Mouse (Mus musculus): Measurements from ENCODE around the gene Akr1a1. TPM values are rescaled to one million over a fixed set of nuclear protein-coding genes. Genes with fewer than 3 reads are reported as not detected.
A peak's percentile ranks its signal among the peaks of the same experiment; 100 is the strongest.

The Akr1a1 gene
- polyA plus RNA-seq, 1 experiment from 2014 or later = 966 TPM

DNA sequence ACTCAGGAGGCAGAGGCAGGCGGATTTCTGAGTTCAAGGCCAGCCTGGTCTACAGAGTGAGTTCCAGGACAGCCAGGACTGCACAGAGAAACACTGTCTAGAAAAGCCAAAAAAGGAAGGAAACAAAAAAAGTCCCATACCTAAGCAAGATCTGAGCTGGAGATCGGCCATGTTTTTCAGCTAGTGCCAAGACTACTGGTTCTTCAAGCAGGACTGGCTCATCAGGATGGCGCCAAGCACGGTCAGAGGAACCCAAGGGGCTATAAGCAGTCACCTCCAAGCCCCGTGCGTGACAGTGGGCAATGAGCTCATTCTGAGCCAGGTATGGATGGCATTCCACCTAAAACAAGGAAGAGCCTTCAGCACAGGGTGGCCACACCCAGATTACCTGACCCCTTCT, 12.7 kb downstream of the Akr1a1 start:
- no peak for ATAC-seq (replicated peaks; ENCODE audit: low FRiP score, low read depth)

DNA sequence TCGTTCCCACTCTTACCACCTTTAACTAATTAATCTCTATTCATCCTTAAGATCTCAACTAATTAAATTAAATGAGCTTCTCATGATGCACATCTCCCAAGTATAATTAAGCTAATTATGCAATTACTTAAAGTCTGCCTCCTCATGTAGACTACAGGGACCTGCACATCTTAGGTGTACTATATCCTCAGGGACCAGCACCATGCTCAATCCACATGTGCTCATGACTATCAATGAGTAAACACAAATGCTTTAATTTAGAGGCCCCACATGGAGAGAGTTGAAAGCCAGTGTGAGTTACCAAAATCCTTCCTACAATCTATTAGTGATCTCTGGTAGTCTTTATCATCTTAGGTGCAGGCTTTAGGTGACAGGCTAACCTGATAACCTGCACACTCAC, 16.3 kb downstream of the Akr1a1 start:
- Histone ChIP-seq H3K27me3 (ENCODE audit: insufficient read depth, low read length) (no peaks in the 10 kb centered on the region), H3K4me2 (ENCODE audit: low read length) (no peak overlapping the region), H3K36me3 (ENCODE audit: insufficient read depth, low read length) (peaks cover 41% of the 10 kb centered on the region), H3K27ac (no peak overlapping the region), H3K4me3 (replicated peaks; ENCODE audit: low read depth, low read length) (no peak overlapping the region), H3K4me1 (replicated peaks; ENCODE audit: insufficient read depth, low read length) (no peaks in the 10 kb centered on the region), H3K9ac (ENCODE audit: low read depth, low read length) (no peak overlapping the region), H3K9me3 (replicated peaks; ENCODE audit: low read length) (no peaks in the 10 kb centered on the region)
- 90% methylated on average over 1 of the region's 1 CpGs for WGBS
- no peak for DNase-seq (ENCODE audit: low spot score)
- ATAC-seq (replicated peaks; ENCODE audit: low FRiP score, low read depth) = no peak
- no peak for TF ChIP-seq CTCF (IDR thresholded peaks at IDR 0.05; ENCODE audit: low read depth)

More for the DNA sequence above, 12.7 kb downstream of the Akr1a1 start:
- no peak for DNase-seq (ENCODE audit: low spot score)
- no peak overlapping the region for H3K4me3 ChIP-seq (replicated peaks; ENCODE audit: low read depth, low read length)
- no peaks in the 10 kb centered on the region for H3K9me3 ChIP-seq (replicated peaks; ENCODE audit: low read length)
- H3K27ac ChIP-seq = no peak overlapping the region
- H3K4me2 ChIP-seq (ENCODE audit: low read length) = no peak overlapping the region
- peaks cover 66% of the 10 kb centered on the region for H3K36me3 ChIP-seq (ENCODE audit: insufficient read depth, low read length)
- H3K4me1 ChIP-seq (replicated peaks; ENCODE audit: insufficient read depth, low read length) = no peaks in the 10 kb centered on the region
- WGBS = 92% methylated on average over 6 of the region's 6 CpGs
- H3K27me3 ChIP-seq (ENCODE audit: insufficient read depth, low read length) = no peaks in the 10 kb centered on the region
- TF ChIP-seq CTCF (IDR thresholded peaks at IDR 0.05; ENCODE audit: low read depth) = no peak
- no peak overlapping the region for H3K9ac ChIP-seq (ENCODE audit: low read depth, low read length)

DNA sequence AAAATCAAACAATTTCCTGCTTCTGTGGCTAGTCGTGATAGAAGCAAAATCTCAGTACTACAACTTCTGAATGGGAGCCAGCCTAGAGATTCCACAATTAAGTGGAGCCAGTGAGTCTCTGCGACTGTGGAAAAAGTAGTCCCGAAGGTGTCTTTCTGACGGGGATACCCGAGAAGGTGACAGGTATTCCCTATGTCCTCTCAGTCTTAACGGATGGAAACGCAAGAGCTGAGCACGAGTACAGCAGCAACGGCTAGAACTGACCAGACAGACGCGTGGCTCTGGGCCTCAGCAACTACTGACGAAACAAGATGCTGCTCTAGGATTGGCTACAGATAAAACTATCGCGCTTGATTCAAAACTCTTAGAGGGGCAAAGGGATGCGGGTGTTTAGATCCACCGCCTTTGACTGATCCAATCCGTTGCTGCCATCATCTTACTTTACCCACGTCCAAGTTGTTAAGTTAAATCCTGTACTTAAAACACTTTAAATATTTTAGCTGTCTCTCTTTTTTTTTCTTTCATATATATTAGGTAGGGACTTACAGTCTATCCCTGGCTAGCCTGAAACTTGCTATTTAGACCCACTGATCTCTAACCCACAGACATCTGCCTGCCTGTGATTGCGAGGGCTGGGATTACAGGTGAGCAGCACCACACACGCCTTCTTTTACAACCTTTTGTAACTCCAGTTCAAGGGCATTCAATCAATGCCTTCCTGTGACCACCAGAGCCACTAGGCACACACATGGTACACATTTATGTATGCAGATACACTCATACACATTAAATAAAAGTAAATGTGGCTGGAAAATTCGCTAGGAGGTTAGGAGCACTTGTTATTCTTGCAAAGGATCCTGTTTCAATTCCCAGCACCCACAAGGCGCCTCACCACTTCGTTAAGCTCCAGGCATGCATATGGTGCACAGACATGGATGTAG, 23.5 kb downstream of the Akr1a1 start, which contains the start of gene Nasp:
Gene Nasp, minus strand, starts transcription at position 220 of the 941 bp plus-strand sequence.
- H3K27ac ChIP-seq = peak within 1 kb of the TSS; percentile 96
- 6% methylated on average over 23 of the region's 23 CpGs for WGBS
- peak; percentile 89 for ATAC-seq (replicated peaks; ENCODE audit: low FRiP score, low read depth)
- DNase-seq (ENCODE audit: low spot score) = peak; percentile 97
- TF ChIP-seq CTCF (IDR thresholded peaks at IDR 0.05; ENCODE audit: low read depth) = no peak
- no peaks in the 10 kb centered on the region for H3K36me3 ChIP-seq (ENCODE audit: insufficient read depth, low read length)
- H3K4me2 ChIP-seq (ENCODE audit: low read length) = peak within 1 kb of the TSS; percentile 67
- H3K9ac ChIP-seq (ENCODE audit: low read depth, low read length) = peak within 1 kb of the TSS; percentile 91
- no peaks in the 10 kb centered on the region for H3K9me3 ChIP-seq (replicated peaks; ENCODE audit: low read length)
- no peaks in the 10 kb centered on the region for H3K27me3 ChIP-seq (ENCODE audit: insufficient read depth, low read length)
- H3K4me1 ChIP-seq (replicated peaks; ENCODE audit: insufficient read depth, low read length) = 0 out of 2 replicates have a peak, but pooled peaks cover 5% of the 10 kb centered on the region
- peak within 1 kb of the TSS; percentile 99 for H3K4me3 ChIP-seq (replicated peaks; ENCODE audit: low read depth, low read length)

DNA sequence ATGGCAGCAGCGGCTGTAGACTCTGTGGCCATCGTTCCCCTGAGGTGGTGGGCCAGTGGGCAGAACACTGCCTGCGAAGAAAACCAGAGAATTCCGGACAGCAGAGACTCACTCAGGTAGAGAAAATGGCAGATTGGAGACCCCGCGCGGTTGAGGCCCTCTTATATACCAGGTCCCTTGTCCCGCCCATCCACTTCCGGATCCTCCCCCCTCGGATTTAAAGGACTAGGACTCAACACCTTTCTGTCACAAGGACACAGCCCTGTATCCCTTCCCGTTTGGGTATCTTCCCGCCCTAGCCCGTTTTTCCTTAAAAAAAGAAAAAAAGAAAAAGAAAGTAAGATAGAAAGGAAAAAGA, 24.1 kb downstream of the Akr1a1 start:
- Histone ChIP-seq H3K9ac (ENCODE audit: low read depth, low read length) (peak overlapping the region; percentile 91), H3K36me3 (ENCODE audit: insufficient read depth, low read length) (no peaks in the 10 kb centered on the region), H3K9me3 (replicated peaks; ENCODE audit: low read length) (no peaks in the 10 kb centered on the region), H3K4me1 (replicated peaks; ENCODE audit: insufficient read depth, low read length) (0 out of 2 replicates have a peak, but pooled peaks cover 5% of the 10 kb centered on the region), H3K27ac (peak overlapping the region; percentile 96), H3K27me3 (ENCODE audit: insufficient read depth, low read length) (no peaks in the 10 kb centered on the region), H3K4me2 (ENCODE audit: low read length) (peak overlapping the region; percentile 67), H3K4me3 (replicated peaks; ENCODE audit: low read depth, low read length) (peak overlapping the region; percentile 99)
- TF ChIP-seq CTCF (IDR thresholded peaks at IDR 0.05; ENCODE audit: low read depth) = no peak
- 0% methylated on average over 13 of the region's 13 CpGs for WGBS
- ATAC-seq (replicated peaks; ENCODE audit: low FRiP score, low read depth) (peak; percentile 93), DNase-seq (ENCODE audit: low spot score) (peak; percentile 97)

DNA sequence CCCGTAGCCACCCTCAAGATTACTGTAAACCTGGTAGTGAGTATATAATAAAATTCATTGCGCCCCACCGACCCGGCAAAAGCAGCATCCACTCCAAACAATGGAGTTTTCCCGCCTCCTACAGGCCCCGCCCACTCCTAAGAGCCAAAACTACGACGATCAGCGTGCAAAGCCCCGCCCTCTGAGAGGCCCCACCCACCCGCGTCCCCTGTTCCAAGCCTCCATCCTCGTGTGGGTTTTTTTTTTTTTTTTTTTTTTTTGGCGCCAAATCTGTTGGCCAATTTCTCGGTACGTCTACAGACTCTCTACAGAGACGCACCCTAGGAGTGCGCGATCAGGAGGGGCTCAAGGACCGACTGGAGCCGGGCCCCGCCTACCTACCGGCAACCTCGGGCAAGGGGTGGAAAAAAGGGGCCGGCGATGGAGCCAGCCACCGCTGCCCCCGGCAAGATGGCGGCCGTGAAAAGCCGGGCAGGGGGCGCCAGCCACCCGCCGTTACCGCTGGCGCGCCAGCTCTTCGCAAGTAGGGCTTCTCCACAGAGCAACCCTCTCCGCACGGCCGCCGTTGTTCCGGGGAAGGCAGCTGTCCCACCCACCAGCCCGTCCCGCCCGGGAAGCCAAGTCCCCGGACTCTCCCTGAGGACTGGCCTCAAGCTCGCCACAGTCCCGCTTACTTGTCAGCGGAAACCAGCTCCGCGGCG, 24.7 kb downstream of the Akr1a1 start:
- H3K36me3 ChIP-seq (ENCODE audit: insufficient read depth, low read length) = peaks cover under 1% of the 10 kb centered on the region; the same call in 1 of the 2 replicates
- peak; percentile 95 for DNase-seq (ENCODE audit: low spot score)
- H3K27ac ChIP-seq = peak overlapping the region; percentile 96
- WGBS = under 1% methylated on average over 53 of the region's 53 CpGs
- TF ChIP-seq CTCF (IDR thresholded peaks at IDR 0.05; ENCODE audit: low read depth) = peak; percentile 32
- H3K4me2 ChIP-seq (ENCODE audit: low read length) = peak overlapping the region; percentile 67
- 0 out of 2 replicates have a peak, but pooled peaks cover 5% of the 10 kb centered on the region for H3K4me1 ChIP-seq (replicated peaks; ENCODE audit: insufficient read depth, low read length)
- H3K9me3 ChIP-seq (replicated peaks; ENCODE audit: low read length) = no peaks in the 10 kb centered on the region
- peak overlapping the region; percentile 91 for H3K9ac ChIP-seq (ENCODE audit: low read depth, low read length)
- H3K27me3 ChIP-seq (ENCODE audit: insufficient read depth, low read length) = no peaks in the 10 kb centered on the region
- peak; percentile 65 for ATAC-seq (replicated peaks; ENCODE audit: low FRiP score, low read depth)
- H3K4me3 ChIP-seq (replicated peaks; ENCODE audit: low read depth, low read length) = peak overlapping the region; percentile 99

DNA sequence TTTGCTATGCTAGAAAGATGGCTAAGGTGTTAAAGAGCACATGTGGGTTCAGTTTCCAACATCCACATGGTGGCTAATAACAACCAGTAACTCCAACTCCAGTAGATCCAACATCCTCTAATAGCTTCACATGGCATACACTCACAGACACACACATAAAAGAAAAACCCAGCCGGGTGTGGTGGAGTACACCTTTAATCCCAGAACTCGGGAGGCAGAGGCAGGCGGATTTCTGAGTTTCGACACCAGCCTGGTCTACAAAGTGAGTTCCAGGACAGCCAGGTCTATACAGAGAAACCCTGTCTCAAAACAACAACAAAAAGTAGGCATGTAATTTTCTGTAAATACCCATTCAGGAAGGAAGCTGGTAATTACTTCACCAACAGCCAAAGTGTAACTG, 26.6 kb downstream of the Akr1a1 start:
- DNase-seq (ENCODE audit: low spot score) (no peak), ATAC-seq (replicated peaks; ENCODE audit: low FRiP score, low read depth) (no peak)
- WGBS = 93% methylated on average over 4 of the region's 4 CpGs
- H3K9ac ChIP-seq (ENCODE audit: low read depth, low read length) = no peak overlapping the region
- TF ChIP-seq CTCF (IDR thresholded peaks at IDR 0.05; ENCODE audit: low read depth) = no peak
- no peak overlapping the region for H3K27ac ChIP-seq
- H3K4me3 ChIP-seq (replicated peaks; ENCODE audit: low read depth, low read length) = no peak overlapping the region
- peaks cover 4% of the 10 kb centered on the region for H3K36me3 ChIP-seq (ENCODE audit: insufficient read depth, low read length)
- H3K4me1 ChIP-seq (replicated peaks; ENCODE audit: insufficient read depth, low read length) = 0 out of 2 replicates have a peak, but pooled peaks cover 5% of the 10 kb centered on the region
- H3K4me2 ChIP-seq (ENCODE audit: low read length) = no peak overlapping the region
- H3K27me3 ChIP-seq (ENCODE audit: insufficient read depth, low read length) = no peaks in the 10 kb centered on the region
- H3K9me3 ChIP-seq (replicated peaks; ENCODE audit: low read length) = no peaks in the 10 kb centered on the region
